Mouse (Mus musculus): ENCODE measurements at regions not wholly inside any gene's neighbourhood (a gene's known extent, or its start where the extent isn't known, plus 50 kb on each side); places are given as distances from the start of the nearest gene placed in this dataset.

DNA sequence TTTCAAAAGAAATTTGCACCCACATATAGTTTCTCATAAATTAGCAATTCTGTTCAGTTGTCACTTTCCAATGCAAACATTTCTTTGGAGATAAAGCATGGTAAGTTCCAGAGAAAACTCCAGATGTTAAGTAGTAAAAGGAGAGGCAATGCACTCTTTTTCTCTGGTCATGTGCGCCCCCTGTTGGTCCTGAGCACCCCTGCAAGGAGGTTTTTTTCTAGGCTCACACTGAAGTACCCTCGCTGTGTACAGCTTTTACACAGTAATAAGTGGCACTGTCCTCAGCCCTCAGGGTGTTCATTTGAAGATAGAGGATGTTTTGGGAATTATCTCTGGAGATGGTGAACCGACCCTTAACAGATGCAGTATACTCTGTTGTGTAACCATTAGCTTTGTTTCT is 678.8 kb downstream of the Adam6a start:
- TF ChIP-seq EP300 (optimal IDR thresholded peaks at IDR 0.05) = no peak
- TF ChIP-seq CTCF (IDR thresholded peaks at IDR 0.05; ENCODE audit: low read depth) = no peak

All from stomach, postnatal 0 days (tissue).